Mouse (Mus musculus) left cerebral cortex, postnatal 14 days (tissue): Measurements from ENCODE around the gene Glod4. TPM values are rescaled to one million over a fixed set of nuclear protein-coding genes. Genes with fewer than 3 reads are reported as not detected.

Experiments used
- DNase-seq, 2 experiments: peaks; one replicate each; pipeline ENCODE4 v3.0.0; 2021 to 2022; ENCODE audit warnings: low spot score in 2 of 2, mixed read lengths in 1 of 2
- intact Hi-C: fragments of 180-260 bp; cut with DNase I; formaldehyde crosslinking; loops from one replicate; pipeline ENCODE4 v1.15.1; 2025
- long read RNA-seq, 2 experiments: library from polyadenylated mRNA; stranded (forward); transcript quantifications; one replicate each; pipeline ENCODE4 v2.0.0; 2021
- total RNA-seq, 2 experiments: library from RNA; stranded (reverse); gene quantifications; 2 replicates each; pipeline ENCODE4 v1.2.3; 2021

Gene Glod4
- 10 to 100 TPM; 44.5 to 46.3 TPM for total RNA-seq
- long read RNA-seq, experiment 1, transcript Glod4-201 (9 exons, 1,434 nt): major isoform, 90 of 109 reads
- long read RNA-seq, experiment 1, partial matches to known transcripts: 0 of 109 reads
- long read RNA-seq, experiment 1, other reads (novel, unspliced or antisense): 14 of 109 reads
- long read RNA-seq, experiment 2, transcript Glod4-201 (9 exons, 1,434 nt): major isoform, 69 of 87 reads
- long read RNA-seq, experiment 2, transcript Glod4-209 (9 exons, 1,445 nt): minor isoform, 5 of 87 reads
- long read RNA-seq, experiment 2, partial matches to known transcripts: 2 of 87 reads
- long read RNA-seq, experiment 2, other reads (novel, unspliced or antisense): 10 of 87 reads

DNA sequence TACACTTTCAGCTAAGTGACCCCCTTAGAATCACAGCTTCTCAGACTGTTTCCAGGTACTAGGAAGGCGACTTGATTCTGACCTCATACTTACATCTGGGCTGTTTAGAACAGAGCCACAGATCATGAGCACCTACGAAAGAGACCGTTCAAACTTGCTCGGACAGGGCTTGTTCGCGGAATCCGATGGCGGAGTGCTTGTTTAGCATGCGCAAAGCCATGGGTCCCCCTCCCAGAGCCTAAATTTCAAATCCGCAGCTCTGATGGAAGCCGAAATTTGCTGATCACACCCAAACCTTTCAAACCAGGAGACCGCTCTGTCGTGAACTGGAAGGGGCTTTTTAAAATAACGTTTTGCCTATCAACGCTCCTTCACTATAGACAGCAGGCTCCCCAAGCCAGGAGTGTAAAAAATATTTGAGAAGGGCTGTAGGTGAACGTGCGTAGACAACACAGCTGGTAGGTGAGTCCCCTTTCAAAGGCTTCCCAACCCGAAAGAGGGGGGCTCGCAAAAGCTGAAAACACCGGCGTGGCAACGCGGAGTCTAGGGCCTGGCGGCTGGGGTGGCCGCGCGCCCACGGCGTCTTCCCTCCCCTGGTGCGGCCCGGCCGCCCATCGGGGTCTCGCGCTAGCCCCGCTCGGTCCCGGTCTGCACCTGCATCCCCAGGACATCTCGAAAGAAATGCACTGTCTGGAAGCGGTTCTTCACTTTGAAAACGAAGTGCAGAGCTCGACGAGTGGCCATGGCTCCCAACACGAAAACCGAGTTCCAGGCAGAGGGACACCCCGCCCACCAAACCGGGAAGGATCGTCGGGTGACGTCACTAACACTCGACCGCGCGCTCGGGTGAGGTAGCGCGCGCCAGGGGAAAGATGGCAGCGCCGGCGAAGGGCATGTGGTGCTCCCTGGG is at the start of gene Glod4, which contains the start of gene Mrm3:
Glod4 (minus strand) TSS at position 825 of the 910 bp plus-strand sequence.
Mrm3 (plus strand) TSS at position 815 of the 910 bp plus-strand sequence.
- peak; percentile 90 to 93 for DNase-seq
- intact Hi-C loops: no loop called here

DNA sequence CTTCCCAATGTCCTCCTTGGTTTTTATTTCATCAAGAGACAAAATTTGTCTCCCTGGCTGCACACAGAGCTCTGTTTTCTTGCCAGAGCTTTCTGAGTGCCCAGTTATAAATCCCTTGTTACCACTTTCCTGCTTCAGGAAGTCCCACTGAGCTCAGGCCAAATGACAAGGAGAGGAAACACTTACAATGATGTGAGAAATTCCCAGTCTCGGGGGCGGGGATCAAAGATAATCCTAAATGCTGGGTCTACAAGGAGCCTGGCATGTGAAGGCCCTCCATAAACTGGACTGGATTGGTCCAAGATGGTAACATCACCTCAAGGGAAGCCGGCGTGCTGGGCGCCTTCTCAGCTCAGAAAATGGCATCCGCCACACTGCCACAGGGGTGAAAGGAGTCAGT is 49.3 kb upstream of the Glod4 start:
- DNase-seq: no peak
- intact Hi-C loops: no loop called here

DNA sequence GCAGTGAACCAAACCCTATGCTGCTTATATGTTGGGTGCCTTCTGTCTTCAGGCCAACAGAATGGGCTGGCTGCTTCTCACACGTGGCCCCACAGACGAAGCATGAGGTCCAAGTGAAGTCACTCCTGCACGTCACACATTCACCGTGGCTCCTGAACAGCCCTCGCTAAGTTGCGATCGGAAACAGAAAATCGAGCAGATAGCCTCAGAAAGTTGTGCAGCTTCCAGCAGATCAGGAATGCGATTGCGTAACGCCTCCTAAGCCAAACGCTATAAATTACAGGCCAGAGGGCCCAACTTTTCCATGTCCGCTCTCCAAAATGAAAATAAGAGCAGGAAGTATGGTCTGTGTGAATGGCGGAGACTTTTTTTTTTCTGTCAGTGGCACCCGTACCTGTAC is 48.9 kb upstream of the Glod4 start:
- intact Hi-C loops: no loop called here
- DNase-seq: no peak

DNA sequence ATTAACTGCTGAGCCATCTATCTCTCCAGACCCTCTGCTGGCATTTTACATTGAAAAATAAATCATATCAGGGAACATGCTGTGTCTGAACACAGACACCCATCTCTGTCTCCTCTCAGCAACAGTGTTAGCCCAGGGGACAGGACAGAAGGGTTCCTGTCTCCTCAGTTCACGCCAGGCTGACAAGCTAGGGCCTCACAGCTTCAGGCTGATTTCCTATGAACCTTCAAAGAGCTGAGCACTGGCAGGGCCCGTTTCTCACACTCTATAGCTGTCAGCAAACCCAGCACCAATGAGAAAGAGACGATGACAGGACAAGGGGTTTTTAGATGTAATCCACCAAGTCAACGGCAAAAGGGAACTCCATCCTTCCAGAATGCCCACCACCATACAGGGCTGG is 48.4 kb upstream of the Glod4 start:
- DNase-seq: no peak
- intact Hi-C loops: no loop called here

DNA sequence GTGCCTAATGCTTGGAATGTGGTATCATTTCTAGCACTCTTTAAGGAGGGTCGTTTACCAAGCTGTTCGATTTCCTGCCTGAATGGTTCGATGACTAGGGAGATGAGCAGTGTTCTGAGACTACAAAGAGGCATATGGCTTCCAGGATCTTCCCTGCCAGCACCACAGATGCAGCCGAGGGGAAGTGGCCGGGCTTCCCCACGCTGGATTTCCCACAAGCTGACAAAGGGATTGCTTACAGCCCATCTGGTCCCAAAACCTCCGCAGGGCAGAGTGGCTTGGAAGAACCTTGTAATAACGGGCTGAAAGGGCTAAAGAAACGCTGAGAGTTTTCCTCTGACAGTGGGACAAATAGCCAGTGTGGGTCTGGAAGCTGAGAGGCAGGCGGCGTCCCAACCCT is 46.8 kb upstream of the Glod4 start:
- peak; percentile 59 to 63 for DNase-seq
- intact Hi-C loops: no loop called here

DNA sequence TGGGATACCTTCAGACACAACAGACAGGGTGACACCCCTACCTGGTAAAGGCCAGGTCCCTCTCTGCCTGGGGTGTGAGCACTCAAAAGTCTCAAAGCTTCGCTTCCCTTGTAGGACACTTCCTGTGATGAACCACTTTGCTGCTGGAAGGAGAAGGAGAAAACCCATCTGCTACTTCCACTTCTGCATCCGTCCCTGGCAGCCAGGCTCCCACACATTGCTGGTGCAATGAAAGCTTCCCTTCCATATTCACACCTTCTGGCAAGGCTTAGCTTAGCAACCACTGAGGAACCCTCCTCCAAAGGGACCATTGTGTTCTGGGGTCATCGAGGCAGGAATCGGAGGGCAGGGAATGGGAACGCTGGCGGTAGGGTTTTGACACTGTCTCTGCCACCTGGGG is 45.1 kb upstream of the Glod4 start:
- DNase-seq: peak; percentile 61
- intact Hi-C loops: loop anchor here (10.0 kb wide), 1 partner anchor 414 kb away; no protein-coding TSS in a partner anchor

DNA sequence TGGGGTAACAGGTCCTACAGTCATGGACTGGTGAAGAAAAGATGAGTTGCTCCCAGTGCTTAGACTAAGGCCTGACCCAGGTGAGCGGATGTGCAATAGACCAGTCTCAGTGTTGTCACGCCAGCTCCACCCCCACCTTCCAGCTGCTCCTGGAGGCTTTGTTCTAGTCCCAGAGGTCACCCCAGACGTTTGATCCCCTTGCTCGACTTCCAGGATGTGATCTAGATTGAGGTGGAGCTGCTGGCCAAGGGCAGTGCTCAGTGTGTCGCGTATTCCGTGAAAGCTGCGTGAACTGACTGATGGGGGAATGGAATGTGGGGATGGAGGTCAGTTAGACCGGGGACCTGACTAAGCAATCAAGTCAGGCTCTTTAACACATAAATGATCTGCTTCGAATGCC is 43.8 kb upstream of the Glod4 start:
- no peak for DNase-seq
- intact Hi-C loops: loop anchor here (10.0 kb wide), 1 partner anchor 412 kb away; no protein-coding TSS in a partner anchor

DNA sequence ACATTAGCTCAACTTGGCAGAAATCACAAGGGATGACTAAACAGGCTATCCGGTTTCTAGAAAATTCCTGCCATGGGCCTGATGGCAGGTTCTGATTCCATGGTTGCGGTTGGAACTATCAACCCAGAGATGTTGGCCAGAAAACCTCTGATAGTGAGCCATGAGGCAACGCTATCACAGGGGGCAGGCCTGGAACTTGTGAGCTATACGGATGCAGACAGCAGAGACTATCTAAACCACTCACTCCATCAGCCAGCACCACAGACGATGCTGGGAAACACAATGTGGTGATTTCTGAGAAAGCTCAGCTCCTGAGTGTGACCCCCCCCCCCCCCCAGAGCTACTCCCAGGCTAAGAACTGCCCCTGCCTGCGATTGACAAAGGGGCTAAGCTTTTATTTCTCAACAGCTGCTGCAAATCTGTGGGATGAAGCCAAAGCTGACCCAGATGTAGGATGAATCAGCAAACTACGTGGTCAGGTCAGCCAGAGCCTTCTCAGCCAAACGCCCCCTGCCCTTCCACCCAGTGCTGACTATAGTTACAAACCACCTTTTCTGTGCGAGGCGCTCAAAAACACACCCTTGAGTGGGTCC is 43.1 kb upstream of the Glod4 start:
- intact Hi-C loops: loop anchor here (10.0 kb wide), 1 partner anchor 412 kb away; no protein-coding TSS in a partner anchor

DNA sequence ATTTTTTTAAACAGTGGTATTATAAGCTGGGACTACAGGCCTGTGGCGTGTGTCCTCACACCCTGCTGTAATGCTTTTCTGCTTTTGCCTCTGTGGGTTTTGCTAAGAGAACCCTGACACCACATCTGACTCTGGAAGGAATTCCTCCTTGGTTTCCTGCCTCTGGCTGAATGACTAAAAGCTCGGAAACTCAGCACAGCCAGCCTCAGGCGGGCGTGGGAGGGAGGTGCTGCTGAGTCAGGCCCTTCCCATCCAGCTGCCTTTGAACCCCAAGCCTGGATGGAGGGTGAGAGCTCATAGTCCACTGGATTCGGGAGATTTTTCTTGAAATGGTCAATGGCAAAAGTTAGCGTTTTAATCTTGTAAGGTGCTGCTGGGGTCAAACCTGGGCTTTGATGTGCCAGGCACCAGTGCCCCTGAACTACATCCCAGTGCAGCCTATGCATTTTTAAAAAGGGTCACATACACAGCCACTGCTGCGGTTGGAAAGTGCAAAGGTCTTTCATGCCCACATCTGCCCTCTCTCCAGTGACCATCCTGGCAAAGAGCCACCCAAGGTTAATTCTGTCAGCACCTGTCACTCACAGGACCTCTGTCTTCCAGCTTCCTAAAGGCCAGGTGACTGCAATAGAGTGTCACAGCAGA is 42.0 kb upstream of the Glod4 start:
- no peak for DNase-seq
- intact Hi-C loops: loop anchor here (10.0 kb wide), 1 partner anchor 411 kb away; no protein-coding TSS in a partner anchor

More for the DNA sequence above, 43.1 kb upstream of the Glod4 start:
- no peak for DNase-seq

DNA sequence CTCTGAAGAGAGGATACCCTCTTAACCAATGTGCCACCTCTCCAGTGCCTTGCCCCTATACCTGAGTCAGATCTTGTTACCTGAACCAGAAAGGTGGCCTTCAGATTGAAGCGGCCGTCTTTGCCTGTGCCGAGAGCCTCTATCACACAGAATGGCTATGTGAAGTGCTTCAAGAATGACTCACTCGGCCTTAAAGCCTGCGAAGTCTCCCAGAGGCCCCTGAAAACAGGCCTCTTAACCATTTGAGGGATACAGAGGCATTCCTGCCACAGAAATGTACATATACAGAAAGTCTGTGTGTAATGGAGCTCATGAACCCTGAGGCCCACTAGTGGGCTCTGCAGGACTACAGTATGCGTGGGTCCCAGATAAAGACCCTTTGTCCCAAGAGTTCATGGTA is 40.3 kb upstream of the Glod4 start:
- no peak for DNase-seq
- intact Hi-C loops: loop anchor here (10.0 kb wide), 1 partner anchor 409 kb away; no protein-coding TSS in a partner anchor

DNA sequence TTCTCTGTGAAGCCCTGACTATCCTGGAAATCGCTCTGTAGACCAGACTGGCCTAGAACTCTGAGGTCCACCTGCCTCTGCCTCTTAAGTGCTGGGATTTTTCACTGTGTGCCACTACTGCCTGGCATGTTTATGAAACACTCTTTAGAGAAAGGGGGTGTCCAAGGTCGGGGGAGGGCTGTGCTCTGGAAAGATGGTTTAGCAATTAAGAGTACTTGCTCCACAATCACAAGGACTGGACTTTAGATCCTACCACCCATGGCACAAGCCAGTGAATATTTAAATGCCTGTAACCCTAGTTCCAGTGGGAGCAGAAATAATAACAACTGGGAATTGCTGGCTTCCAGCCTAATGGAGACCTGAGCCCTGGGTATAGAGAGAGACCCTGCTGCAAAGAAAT is 36.4 kb upstream of the Glod4 start:
- DNase-seq: no peak
- intact Hi-C loops: loop anchor here (10.0 kb wide), 1 partner anchor 405 kb away; no protein-coding TSS in a partner anchor

DNA sequence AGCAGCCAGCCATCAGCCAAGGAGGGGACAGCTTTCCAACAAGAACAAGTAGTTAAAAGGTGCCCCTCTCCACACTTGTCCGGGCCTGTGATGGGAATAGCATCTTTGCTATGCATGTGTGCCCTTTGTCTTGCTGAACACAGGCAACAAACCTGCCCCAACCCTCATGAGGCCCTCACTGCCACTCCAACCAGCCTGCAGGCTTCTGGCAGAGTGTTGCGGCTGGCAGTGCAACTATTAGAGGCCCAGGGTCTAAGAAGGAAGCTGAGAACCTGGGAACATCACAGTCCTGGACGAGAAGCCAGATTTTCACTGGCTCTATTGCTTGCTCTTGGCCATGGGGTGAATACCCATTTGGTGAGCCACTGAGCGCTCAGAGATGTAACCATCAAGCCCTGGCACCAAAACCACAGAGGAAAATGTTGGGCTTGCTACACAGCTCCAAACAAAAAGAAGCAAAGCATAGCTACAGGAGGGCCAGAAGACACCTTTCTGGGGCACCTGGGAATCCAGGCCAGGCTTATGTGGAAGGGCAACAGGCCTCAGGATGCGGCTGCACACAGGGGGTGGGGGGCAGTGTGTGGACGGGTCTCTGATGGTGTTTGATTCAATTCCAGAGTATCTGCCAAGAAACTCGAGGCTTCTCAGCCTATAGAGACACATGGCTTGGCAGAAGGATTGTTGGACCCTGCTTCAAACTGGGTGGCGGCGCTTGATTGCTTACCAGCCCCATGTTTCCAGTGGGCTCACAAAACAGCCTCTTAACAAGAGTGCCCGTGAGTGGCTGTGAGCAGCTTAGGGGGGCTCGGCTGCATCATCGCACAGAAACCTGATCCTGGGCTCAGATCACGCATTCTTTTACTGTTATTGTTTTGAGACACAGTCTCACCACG is 35.7 kb upstream of the Glod4 start:
- intact Hi-C loops: no loop called here

DNA sequence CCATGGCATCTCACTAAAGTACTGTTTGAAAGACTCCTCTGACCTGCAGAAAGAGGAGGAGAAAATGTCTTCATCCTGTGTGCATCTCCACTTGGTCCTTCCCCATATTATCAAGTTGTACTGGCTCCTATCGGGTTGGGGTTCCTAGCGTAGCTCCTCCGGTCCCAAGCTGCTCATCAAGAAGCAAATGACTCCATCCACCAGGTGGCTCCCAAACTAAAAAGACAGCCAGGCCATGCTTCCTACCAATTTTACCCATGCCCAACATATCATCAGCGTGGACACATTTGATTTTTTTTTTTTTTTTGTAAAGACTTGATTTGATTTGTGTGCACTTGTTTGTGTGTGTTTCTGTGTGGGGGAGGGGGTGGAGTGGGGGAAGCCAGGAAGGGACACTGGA is 28.9 kb upstream of the Glod4 start:
- intact Hi-C loops: no loop called here

More for the DNA sequence above, 35.7 kb upstream of the Glod4 start:
- no peak for DNase-seq

DNA sequence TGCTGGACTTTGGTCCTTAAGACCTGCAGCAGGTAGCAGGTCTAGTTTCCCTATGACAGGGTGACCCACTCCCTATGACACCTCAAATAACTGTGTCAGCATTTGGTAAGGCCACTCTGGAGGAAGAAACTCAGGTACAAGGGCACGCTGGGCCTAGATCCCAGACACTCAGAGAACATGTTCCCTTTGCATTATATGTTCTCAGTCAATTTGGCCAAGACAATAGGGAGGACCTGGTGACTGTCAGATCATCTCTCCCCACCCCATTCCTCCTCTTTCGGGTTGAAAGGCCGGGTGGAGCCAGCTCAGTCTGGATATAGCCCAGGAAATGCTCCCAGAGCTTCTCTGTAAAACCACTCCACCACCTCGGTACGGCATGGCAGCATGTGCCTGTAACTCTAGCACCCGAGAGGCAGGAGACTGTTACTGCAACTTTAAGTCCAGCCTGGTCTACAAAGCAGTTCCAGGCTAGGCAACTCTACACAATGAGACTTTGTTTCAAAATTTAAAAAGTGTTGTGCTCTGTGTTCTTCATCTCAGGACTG is 25.1 kb upstream of the Glod4 start:
- intact Hi-C loops: no loop called here

More for the DNA sequence above, 28.9 kb upstream of the Glod4 start:
- no peak for DNase-seq

DNA sequence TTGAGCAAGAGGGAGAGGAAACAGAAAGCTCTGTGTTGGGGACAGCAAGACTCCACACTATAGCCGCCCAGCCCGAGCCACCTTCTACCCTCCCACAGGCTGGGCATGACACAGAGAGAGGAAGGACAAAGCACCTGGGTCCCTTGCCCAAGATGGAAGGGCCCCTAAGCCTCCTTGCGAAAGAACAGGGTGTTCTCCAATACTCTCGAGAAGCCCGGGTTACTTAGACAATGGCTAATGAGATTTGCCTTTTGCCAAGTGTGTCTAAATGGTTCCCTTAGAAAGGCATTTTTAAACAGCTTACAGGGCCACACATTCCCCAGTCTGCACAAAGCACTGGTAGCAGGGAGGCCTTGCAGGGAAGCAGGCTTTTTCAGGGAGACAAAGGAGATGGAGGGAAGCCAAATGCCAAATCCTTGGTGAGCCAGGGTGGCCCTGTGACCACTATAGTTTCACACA is 24.5 kb upstream of the Glod4 start:
- intact Hi-C loops: no loop called here
- DNase-seq: peak in 1 of 2 experiments; percentile 54

More for the DNA sequence above, 25.1 kb upstream of the Glod4 start:
- no peak for DNase-seq

DNA sequence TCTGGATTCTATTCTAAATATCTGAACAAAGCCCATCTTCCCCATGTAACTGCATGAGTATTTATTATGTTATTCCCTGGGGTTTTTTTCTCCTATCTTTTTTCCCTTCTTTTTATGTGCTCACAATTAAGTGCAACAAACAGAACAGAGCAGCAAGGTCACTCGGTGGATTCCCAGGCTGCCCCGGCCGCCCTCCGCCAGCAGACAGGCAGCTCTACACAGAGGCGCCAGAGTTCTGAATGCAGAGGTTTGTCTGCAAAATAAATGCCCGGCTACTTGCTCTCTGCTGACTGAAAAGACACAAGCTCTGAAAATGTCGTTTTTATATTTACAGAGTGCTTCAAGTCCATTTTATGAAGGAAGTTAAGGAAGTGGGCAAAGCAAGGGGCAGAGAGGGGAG is 24.0 kb upstream of the Glod4 start:
- no peak for DNase-seq
- intact Hi-C loops: no loop called here

DNA sequence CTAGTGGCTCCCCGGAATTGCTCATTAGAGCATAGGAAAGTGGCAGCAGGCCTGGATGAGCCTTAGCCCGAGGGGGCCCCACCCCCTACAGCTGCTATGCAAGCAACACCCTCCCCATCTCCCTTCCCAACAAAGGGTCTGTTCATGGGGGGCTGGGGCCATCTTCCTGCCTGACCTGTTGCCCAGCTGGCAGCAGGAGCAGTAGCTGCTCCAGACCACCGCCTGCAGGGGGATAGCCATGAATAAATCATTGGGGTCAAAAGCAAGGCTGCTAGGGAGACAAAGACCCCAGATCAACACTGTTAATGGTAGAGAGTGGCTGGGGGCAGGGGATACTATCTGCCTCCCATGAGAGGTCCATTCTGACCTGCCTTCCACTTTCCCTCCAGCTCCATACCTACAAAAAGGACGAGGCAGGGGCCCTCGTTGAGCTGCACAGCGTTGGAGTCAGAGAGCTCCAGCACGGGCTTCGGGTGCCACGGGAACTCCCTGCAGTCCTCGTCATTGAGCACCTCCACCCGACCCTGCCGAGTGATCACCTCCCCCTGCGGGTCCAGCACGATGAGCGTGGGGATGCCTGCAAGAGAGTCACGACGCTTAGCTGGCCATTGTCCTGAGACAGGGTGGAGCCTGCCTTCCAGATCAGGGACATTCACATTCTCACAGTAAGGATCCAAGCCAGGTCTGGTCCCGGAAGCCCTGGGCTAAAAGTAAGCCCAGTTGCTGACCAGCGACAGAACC is 19.3 kb upstream of the Glod4 start:
- intact Hi-C loops: no loop called here
- no peak for DNase-seq
